Mouse (Mus musculus) neural tube, embryonic 13.5 days (tissue): ENCODE results near the gene Smpdl3a. TPM values are rescaled to one million over a fixed set of nuclear protein-coding genes. Genes with fewer than 3 reads are reported as not detected.

Experiments used
- ATAC-seq: fragments of 200-750 bp; cut with Nextera tagmentation; 2 replicates; pipeline ENCODE4 v1.8.0; 2017; ENCODE audit warnings: low read depth, mild to moderate bottlenecking, moderate TSS enrichment, moderate library complexity
- H3K27ac ChIP-seq: fragments of 300-500 bp; sonication (generic); replicated peaks from 2 replicates; pipeline ENCODE4 v1.5.1; 2015; ENCODE audit warnings: moderate library complexity, mild to moderate bottlenecking, inconsistent platforms
- H3K27me3 ChIP-seq: fragments of 300-500 bp; sonication (generic); 2 replicates; pipeline ENCODE4 v1.6.1; 2015; ENCODE audit warnings: mild to moderate bottlenecking, inconsistent platforms
- H3K36me3 ChIP-seq: fragments of 300-500 bp; sonication (generic); 2 replicates; pipeline ENCODE4 v1.6.1; 2015; ENCODE audit warnings: mild to moderate bottlenecking, inconsistent platforms
- H3K4me1 ChIP-seq: fragments of 300-500 bp; sonication (generic); replicated peaks from 2 replicates; pipeline ENCODE4 v1.6.1; 2015; ENCODE audit warnings: inconsistent platforms
- H3K4me2 ChIP-seq: fragments of 300-500 bp; sonication (generic); 2 replicates; pipeline ENCODE4 v1.6.1; 2015; ENCODE audit warnings: inconsistent platforms, mild to moderate bottlenecking, moderate library complexity
- H3K4me3 ChIP-seq: fragments of 300-500 bp; sonication (generic); 2 replicates; pipeline ENCODE4 v1.5.1; 2015; ENCODE audit warnings: mild to moderate bottlenecking, inconsistent platforms
- H3K9ac ChIP-seq: fragments of 300-500 bp; sonication (generic); 2 replicates; pipeline ENCODE4 v1.6.1; 2015; ENCODE audit warnings: moderate library complexity, mild to moderate bottlenecking, inconsistent platforms
- H3K9me3 ChIP-seq: fragments of 300-500 bp; sonication (generic); 2 replicates; pipeline ENCODE4 v1.6.1; 2016; ENCODE audit warnings: inconsistent platforms
- WGBS: fragments of 180-500 bp; shearing (Covaris S2); methylation state at CpG from one replicate; pipeline ENCODE4 v1.1.7; 2015; 5-methylcytosine and 5-hydroxymethylcytosine counted together
- polyA plus RNA-seq: library from polyadenylated mRNA; unstranded; fragments of >200 nt; fragmentation: Nextera tagmentation; extraction: Ambion mirVana; gene quantifications from 2 replicates; pipeline ENCODE4 v1.2.1, GENCODE M21; 2015

The Smpdl3a gene
- polyA plus RNA-seq, 1 experiment from 2014 or later, result 32.4 TPM

DNA sequence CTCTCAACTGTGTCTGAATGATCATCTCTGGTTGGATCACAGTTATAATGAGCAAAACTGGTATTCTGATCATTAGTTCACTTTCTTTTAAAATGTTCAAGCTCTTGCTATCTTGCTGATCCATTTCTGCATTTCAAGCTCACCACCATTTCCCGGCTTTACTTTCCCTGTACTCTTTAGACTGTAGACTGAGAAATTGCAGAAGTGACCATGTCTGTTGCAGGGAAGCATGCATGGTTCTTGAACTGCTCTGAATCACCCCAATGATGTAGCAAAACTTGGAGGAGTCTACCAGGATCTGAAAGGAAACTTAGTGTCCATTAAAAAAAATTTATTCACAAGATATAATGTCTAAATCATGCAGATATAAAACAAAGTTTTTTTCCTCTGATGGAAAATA lies 1.2 kb upstream of the Smpdl3a start:
- Histone ChIP-seq H3K36me3 (peaks cover 16% of the 10 kb centered on the region), H3K4me1 (peaks cover 23% of the 10 kb centered on the region), H3K4me3 (no peak overlapping the region), H3K27me3 (no peaks in the 10 kb centered on the region), H3K9me3 (peaks cover 11% of the 10 kb centered on the region), H3K4me2 (no peak overlapping the region), H3K27ac (no peak overlapping the region), H3K9ac (no peak overlapping the region)
- WGBS, result 90% methylated on average over 1 of the region's 1 CpGs
- ATAC-seq, result no peak

DNA sequence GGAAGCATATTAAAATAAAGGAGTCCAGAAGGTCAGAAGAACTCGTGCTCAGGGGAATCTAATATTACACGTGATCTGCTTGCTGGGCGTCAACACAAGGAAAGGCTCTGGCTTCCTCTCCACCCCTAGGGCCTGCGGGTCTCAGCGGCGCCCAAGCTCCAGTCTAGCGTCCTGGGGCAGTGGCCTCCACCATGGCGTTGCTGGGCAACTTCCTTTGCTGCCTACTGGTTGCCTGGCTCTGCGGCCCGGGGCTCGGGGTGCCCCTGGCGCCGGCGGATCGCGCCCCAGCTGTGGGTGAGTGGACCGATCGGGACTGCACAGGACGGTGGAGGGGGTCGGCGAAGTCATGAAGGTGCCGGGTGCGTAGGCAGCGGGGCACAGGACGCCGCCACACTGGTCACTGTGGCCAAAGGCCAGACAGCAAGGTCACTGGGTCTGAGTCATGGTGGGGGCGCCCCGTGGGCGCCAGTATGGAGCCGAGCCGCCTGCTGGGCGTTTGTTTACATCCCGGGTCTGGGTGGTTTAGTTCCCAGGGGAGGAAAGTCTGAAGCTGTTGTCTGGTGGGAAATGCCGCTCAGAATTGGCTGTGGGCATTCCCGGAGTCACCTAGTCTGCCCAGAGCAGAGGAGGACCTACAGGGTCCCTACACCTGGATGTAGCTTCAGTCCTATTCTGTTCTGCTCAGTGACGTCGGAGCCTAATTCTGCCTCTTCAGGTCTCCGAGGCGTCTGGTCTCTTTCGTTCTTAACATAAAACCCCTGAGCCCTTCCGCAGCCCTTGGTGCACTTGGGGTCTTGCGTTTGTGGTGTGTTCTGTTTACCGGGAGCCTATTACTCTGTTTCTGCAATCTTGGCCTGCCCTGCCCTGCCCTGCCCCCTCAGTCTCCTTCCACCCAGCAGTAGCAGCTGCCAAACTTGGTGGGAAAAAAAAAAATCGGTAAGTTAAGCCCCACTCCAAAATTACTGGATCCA lies 641 bp downstream of the Smpdl3a start:
- Histone ChIP-seq H3K27ac (peak overlapping the region; percentile 67), H3K36me3 (peaks cover 16% of the 10 kb centered on the region), H3K9ac (peak overlapping the region; percentile 84), H3K4me2 (peak overlapping the region; percentile 83), H3K4me3 (peak overlapping the region; percentile 57), H3K27me3 (no peaks in the 10 kb centered on the region), H3K4me1 (peaks cover 23% of the 10 kb centered on the region), H3K9me3 (peaks cover 11% of the 10 kb centered on the region)
- WGBS, result 2% methylated on average over 44 of the region's 44 CpGs
- ATAC-seq, result peak; percentile 82

GRCm38 (mm10) chr10:57795542-57795941 lies 1.4 kb downstream of the Smpdl3a start:
- Histone ChIP-seq H3K4me2 (peak overlapping the region; percentile 83), H3K27ac (peak overlapping the region; percentile 67; the same call in 1 of the 2 replicates), H3K36me3 (peaks cover 16% of the 10 kb centered on the region), H3K9ac (peak overlapping the region; percentile 84), H3K4me3 (peak overlapping the region; percentile 57), H3K9me3 (peaks cover 11% of the 10 kb centered on the region), H3K4me1 (peaks cover 23% of the 10 kb centered on the region), H3K27me3 (no peaks in the 10 kb centered on the region)
- no peak; the same call in 1 of the 2 replicates for ATAC-seq
- 49% methylated on average over 4 of the region's 4 CpGs for WGBS

DNA sequence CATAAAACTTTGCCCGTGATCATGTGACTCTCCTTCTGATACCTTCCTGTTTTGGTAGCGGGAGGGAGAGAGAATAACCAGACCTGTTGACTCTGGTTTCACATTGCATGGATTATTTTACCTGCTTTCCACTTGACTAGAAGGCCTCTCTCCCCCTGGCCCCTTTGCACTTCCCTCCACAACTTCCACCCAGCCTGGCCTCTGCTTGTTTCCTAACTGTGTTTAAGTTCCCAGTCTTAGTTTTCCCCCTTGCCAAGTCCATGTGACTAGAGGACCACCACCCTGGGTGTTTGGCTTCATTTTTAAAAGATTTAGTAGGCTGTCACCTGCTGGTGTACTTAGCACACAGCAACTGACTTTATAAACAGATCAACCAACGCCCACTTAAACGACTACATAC lies 1.9 kb downstream of the Smpdl3a start:
- ATAC-seq, result 0 out of 2 replicates have a peak, but pooled peaks have one; percentile 4
- Histone ChIP-seq H3K4me3 (no peak overlapping the region), H3K27me3 (no peaks in the 10 kb centered on the region), H3K4me2 (peak overlapping the region; percentile 83), H3K9ac (no peak overlapping the region), H3K4me1 (peaks cover 23% of the 10 kb centered on the region), H3K36me3 (peaks cover 16% of the 10 kb centered on the region), H3K9me3 (peaks cover 11% of the 10 kb centered on the region), H3K27ac (0 out of 2 replicates have a peak overlapping the region, but pooled peaks have one; percentile 67)
- WGBS, result 52% methylated on average over 4 of the region's 4 CpGs

DNA sequence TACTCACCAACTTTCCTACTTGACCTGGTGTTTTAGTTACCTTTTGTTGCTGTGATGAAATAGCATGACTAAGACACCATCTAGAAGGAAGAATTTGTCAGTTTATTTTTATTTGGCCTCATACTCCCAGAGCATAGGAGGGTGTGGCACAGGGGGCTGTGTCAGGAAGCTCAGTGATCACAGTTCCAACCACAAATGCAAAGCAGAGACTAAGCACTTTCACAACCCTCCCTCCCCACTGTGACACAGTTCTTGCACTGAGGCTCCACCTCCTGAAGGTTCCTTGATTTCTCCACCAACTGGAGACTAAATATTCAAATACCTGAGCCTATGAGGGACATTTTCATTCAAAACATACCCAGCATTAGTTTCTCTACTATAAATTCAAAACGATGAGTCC lies 5.4 kb downstream of the Smpdl3a start:
- Histone ChIP-seq H3K4me2 (no peak overlapping the region), H3K27me3 (no peaks in the 10 kb centered on the region), H3K9me3 (no peaks in the 10 kb centered on the region), H3K9ac (no peak overlapping the region), H3K4me3 (no peak overlapping the region), H3K27ac (no peak overlapping the region), H3K36me3 (no peaks in the 10 kb centered on the region), H3K4me1 (peaks cover 17% of the 10 kb centered on the region)
- ATAC-seq, result no peak
- WGBS, result 91% methylated on average over 1 of the region's 1 CpGs

GRCm38 (mm10) chr10:57807754-57808153 lies 13.6 kb downstream of the Smpdl3a start:
- no peak overlapping the region for H3K27ac ChIP-seq
- no peak for ATAC-seq
- no peak overlapping the region for H3K4me3 ChIP-seq
- H3K4me2 ChIP-seq, result no peak overlapping the region
- H3K4me1 ChIP-seq, result no peaks in the 10 kb centered on the region
- peaks cover 30% of the 10 kb centered on the region; the same call in 1 of the 2 replicates for H3K36me3 ChIP-seq
- WGBS, result 93% methylated on average over 6 of the region's 6 CpGs
- H3K27me3 ChIP-seq, result no peaks in the 10 kb centered on the region
- H3K9ac ChIP-seq, result no peak overlapping the region
- H3K9me3 ChIP-seq, result no peaks in the 10 kb centered on the region

GRCm38 (mm10) chr10:57812161-57812856 lies 18.2 kb downstream of the Smpdl3a start:
- 83% methylated on average over 5 of the region's 5 CpGs for WGBS
- H3K4me2 ChIP-seq, result no peak overlapping the region
- no peak overlapping the region for H3K27ac ChIP-seq
- no peaks in the 10 kb centered on the region for H3K4me1 ChIP-seq
- peaks cover 11% of the 10 kb centered on the region; the same call in 1 of the 2 replicates for H3K36me3 ChIP-seq
- no peak for ATAC-seq
- H3K9ac ChIP-seq, result no peak overlapping the region
- no peaks in the 10 kb centered on the region for H3K9me3 ChIP-seq
- no peak overlapping the region for H3K4me3 ChIP-seq
- H3K27me3 ChIP-seq, result no peaks in the 10 kb centered on the region

GRCm38 (mm10) chr10:57814295-57814694 lies 20.2 kb downstream of the Smpdl3a start:
- ATAC-seq, result no peak
- H3K36me3 ChIP-seq, result peaks cover 10% of the 10 kb centered on the region; the same call in 1 of the 2 replicates
- no peaks in the 10 kb centered on the region for H3K9me3 ChIP-seq
- 60% methylated on average over 2 of the region's 2 CpGs for WGBS
- H3K4me1 ChIP-seq, result no peaks in the 10 kb centered on the region
- H3K27ac ChIP-seq, result no peak overlapping the region
- no peak overlapping the region for H3K9ac ChIP-seq
- H3K27me3 ChIP-seq, result no peaks in the 10 kb centered on the region
- no peak overlapping the region for H3K4me2 ChIP-seq
- H3K4me3 ChIP-seq, result no peak overlapping the region

GRCm38 (mm10) chr10:57815869-57816268 lies 21.7 kb downstream of the Smpdl3a start:
- Histone ChIP-seq H3K4me3 (no peak overlapping the region), H3K36me3 (peaks cover 10% of the 10 kb centered on the region; the same call in 1 of the 2 replicates), H3K9me3 (no peaks in the 10 kb centered on the region), H3K4me1 (no peaks in the 10 kb centered on the region), H3K27ac (no peak overlapping the region), H3K4me2 (no peak overlapping the region), H3K9ac (no peak overlapping the region), H3K27me3 (0 out of 2 replicates have a peak, but pooled peaks cover 6% of the 10 kb centered on the region)
- WGBS, result 81% methylated on average over 6 of the region's 6 CpGs
- ATAC-seq, result no peak

DNA sequence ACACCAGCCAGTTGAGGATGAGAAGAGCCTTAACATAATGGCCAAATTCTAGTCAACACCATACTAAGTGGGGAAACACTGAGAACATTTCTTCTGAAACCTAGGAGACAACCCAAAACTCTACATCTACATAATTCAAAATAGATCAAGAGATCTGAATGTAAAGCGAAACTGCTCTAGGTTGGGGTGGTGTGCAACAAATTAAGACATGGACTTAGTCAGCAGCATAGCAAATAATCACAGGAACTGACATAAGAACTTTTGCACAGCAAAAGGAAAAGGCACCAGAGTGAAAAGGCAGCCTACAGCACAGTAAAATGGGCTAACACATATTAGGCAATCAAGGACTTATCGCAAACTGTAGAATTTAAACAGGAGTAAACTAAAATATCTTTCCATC lies 25.1 kb downstream of the Smpdl3a start:
- no peak overlapping the region for H3K27ac ChIP-seq
- H3K4me3 ChIP-seq, result no peak overlapping the region
- no peak overlapping the region for H3K9ac ChIP-seq
- no peak overlapping the region for H3K4me2 ChIP-seq
- ATAC-seq, result no peak
- H3K9me3 ChIP-seq, result no peaks in the 10 kb centered on the region
- peaks cover 5% of the 10 kb centered on the region; the same call in 1 of the 2 replicates for H3K4me1 ChIP-seq
- no peaks in the 10 kb centered on the region for H3K36me3 ChIP-seq
- 96% methylated on average over 2 of the region's 2 CpGs for WGBS
- 0 out of 2 replicates have a peak, but pooled peaks cover 6% of the 10 kb centered on the region for H3K27me3 ChIP-seq

- ATAC-seq, result peak; percentile 75
- Histone ChIP-seq H3K27me3 (0 out of 2 replicates have a peak, but pooled peaks cover 6% of the 10 kb centered on the region), H3K9me3 (no peaks in the 10 kb centered on the region), H3K36me3 (no peaks in the 10 kb centered on the region), H3K9ac (no peak overlapping the region), H3K27ac (peak overlapping the region; percentile 38; the same call in 1 of the 2 replicates), H3K4me1 (peaks cover 5% of the 10 kb centered on the region; the same call in 1 of the 2 replicates), H3K4me2 (no peak overlapping the region), H3K4me3 (no peak overlapping the region)
- 10% methylated on average over 3 of the region's 3 CpGs for WGBS
Measured at GRCm38 (mm10) chr10:57822473-57822872, 28.3 kb downstream of the Smpdl3a start.

DNA sequence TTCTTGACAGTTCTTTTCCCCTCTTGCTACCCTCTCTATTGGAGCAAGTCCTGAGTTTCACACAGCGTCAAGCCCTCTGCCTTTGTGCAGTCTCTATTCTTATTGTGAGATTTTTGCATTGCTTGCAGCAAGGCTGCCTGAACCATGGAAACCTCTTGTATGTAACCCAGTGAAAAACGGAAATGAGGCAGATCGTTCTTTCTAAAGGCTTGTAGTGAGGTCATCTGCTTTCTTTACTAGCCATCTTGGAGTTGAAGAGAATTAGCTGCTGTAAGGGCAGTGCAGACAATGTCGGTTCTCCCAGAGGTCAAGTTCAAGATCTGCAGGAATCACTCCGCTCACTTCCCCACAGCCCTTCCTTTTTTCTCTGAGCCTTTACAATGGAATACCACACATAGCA lies 34.5 kb downstream of the Smpdl3a start:
- Histone ChIP-seq H3K4me1 (peaks cover 5% of the 10 kb centered on the region; the same call in 1 of the 2 replicates), H3K4me2 (no peak overlapping the region), H3K9ac (no peak overlapping the region), H3K9me3 (no peaks in the 10 kb centered on the region), H3K36me3 (no peaks in the 10 kb centered on the region), H3K27me3 (no peaks in the 10 kb centered on the region), H3K4me3 (no peak overlapping the region), H3K27ac (0 out of 2 replicates have a peak overlapping the region, but pooled peaks have one; percentile 0)
- 13% methylated on average over 5 of the region's 5 CpGs for WGBS
- peak; percentile 82 for ATAC-seq
